Mouse (Mus musculus): ENCODE data around the gene Gjd3.

DNA sequence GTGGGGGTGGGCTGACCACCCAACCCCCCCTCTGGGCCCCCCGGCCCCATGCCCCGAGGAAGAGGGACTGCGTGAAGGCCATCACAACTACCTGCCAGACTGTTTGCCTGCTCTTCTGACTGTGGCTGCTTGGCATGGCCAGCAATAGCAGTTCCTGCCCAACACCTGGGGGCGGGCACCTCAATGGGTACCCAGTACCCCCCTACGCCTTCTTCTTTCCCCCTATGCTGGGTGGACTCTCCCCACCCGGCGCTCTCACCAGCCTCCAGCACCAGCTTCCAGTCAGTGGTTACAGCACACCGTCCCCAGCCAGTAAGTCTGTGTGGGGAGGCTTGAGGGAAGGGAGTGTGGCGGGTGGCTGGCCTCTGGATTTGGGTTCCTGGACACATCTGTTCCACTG lies 32.3 kb downstream of the Gjd3 start:
- TF ChIP-seq CTCF (conservative IDR thresholded peaks at IDR 0.05; ENCODE audit: insufficient read depth, insufficient read length, low read depth, low read length) (no peak), POLR2A (IDR thresholded peaks at IDR 0.05; ENCODE audit: low read depth, low read length) (no peak)
